Mouse (Mus musculus) ES-Bruce4 (cell line): ENCODE data around the gene Rab11a.

Experiments used
- CTCF ChIP-seq: IDR thresholded peaks from one replicate; pipeline ENCODE4 v1.8.1; 2011; ENCODE audit warnings: low read depth, low read length
- EP300 ChIP-seq: IDR thresholded peaks from 2 replicates; pipeline ENCODE4 v1.6.1; 2011; ENCODE audit warnings: low read depth, low read length; ENCODE audit not compliant: insufficient read depth

DNA sequence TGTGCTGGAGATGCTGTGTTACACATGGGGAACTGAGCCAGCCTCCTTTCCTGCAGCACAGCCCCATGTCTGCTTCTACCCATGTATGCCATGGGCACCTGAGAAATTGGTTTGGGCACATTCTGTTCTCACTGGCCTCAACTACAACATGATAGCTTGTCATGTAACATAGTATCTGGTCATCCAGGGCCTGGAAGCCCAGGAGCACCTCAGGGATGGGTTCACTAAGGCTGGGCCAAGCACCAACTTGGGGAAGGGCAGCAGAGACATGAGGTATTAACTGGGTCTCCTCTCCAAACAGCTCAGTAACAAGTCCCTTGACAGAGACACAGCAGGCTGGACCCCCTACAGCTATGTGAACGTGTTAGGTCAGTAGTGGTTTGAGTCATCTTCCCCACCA is 40.6 kb downstream of the Rab11a start:
- no peak for TF ChIP-seq CTCF
- TF ChIP-seq EP300, result no peak
